Comparison of ENCODE assay signal across 8 mouse cellular contexts in the genomic region with DNA sequence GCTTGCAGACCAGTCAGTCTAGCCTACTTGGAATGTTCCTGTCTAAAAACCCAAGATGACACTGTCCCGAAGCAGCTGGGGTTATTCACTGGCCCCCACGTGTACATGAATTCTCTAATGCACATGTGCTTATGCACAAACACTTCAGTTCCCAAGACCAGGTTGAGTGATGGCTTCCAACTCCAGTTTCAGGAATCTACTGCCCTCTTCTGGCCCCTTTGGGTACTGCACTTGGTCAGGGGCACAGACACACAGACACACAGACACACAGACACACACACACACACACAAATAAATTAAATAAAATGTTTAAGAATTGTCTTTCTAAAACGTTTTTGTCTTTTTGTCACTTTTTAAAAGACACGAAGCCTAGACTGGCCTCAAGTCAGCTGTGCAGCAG.
DNase-seq lines count a peak whose midpoint lies in the region; ATAC-seq and TF ChIP-seq lines count a peak whose summit lies in the region.

No protein-coding gene starts in this region.

- no peaks in the 10 kb centered on the region for H3K27me3 ChIP-seq in forebrain, postnatal 0 days (ENCODE audit: insufficient read depth, low read length)
- H3K27me3 ChIP-seq in forebrain, embryonic 16.5 days (replicated peaks; ENCODE audit: control insufficient read depth, insufficient read depth, low read length), result no peaks in the 10 kb centered on the region
- no peaks in the 10 kb centered on the region for H3K27me3 ChIP-seq in liver, embryonic 14.5 days (ENCODE audit: control insufficient read depth, insufficient read depth, low read length)

- no peak for DNase-seq in forebrain, postnatal 0 days
- DNase-seq in right cerebral cortex, postnatal 4 days, result peak; percentile 42
- DNase-seq in right cerebral cortex, adult 18-20 months, result no peak
- no peak for DNase-seq in liver, embryonic 14.5 days (ENCODE audit: low read depth in 3 of 3, low spot score in 3 of 3)
- DNase-seq in thymus, postnatal 4 days, result peak; percentile 72
- DNase-seq in heart, adult 8-10 months (ENCODE audit: low spot score), result no peak

- no peak overlapping the region for H3K4me3 ChIP-seq in forebrain, postnatal 0 days (ENCODE audit: low read depth, low read length)
- H3K4me3 ChIP-seq in forebrain, embryonic 16.5 days (replicated peaks; ENCODE audit: low read length), result no peak overlapping the region
- H3K4me3 ChIP-seq in liver, embryonic 14.5 days (ENCODE audit: insufficient read depth in 1 of 2, low read depth in 2 of 2, low read length in 2 of 2), result no peak overlapping the region

- no peaks in the 10 kb centered on the region for H3K36me3 ChIP-seq in forebrain, postnatal 0 days (ENCODE audit: insufficient read depth)
- no peaks in the 10 kb centered on the region for H3K36me3 ChIP-seq in forebrain, embryonic 16.5 days (ENCODE audit: control insufficient read depth, insufficient read depth)
- no peaks in the 10 kb centered on the region for H3K36me3 ChIP-seq in liver, embryonic 14.5 days (replicated peaks; ENCODE audit: control insufficient read depth, insufficient read depth, low read depth)

- ATAC-seq in forebrain, postnatal 0 days, result no peak
- no peak for ATAC-seq in forebrain, embryonic 16.5 days
- no peak for ATAC-seq in liver, embryonic 14.5 days (ENCODE audit: insufficient read depth)
- ATAC-seq in monocyte, adult 5-6 weeks (replicated peaks; ENCODE audit: insufficient number of reproducible peaks, low FRiP score, low TSS enrichment, poor library complexity, severe bottlenecking), result no peak

- no peak overlapping the region for H3K4me2 ChIP-seq in forebrain, postnatal 0 days (ENCODE audit: low read depth)
- no peak overlapping the region for H3K4me2 ChIP-seq in forebrain, embryonic 16.5 days (ENCODE audit: low read length)
- H3K4me2 ChIP-seq in liver, embryonic 14.5 days (ENCODE audit: low read depth), result no peak overlapping the region

- no peaks in the 10 kb centered on the region for H3K9me3 ChIP-seq in forebrain, postnatal 0 days (ENCODE audit: low read length)
- no peaks in the 10 kb centered on the region for H3K9me3 ChIP-seq in forebrain, embryonic 16.5 days (ENCODE audit: control insufficient read depth, low read length)
- no peaks in the 10 kb centered on the region for H3K9me3 ChIP-seq in liver, embryonic 14.5 days (ENCODE audit: control insufficient read depth, low read length)

- no peaks in the 10 kb centered on the region for H3K4me1 ChIP-seq in forebrain, postnatal 0 days (ENCODE audit: insufficient read depth)
- H3K4me1 ChIP-seq in forebrain, embryonic 16.5 days (replicated peaks; ENCODE audit: control insufficient read depth, insufficient read depth, low read length), result no peaks in the 10 kb centered on the region
- 0 out of 4 replicates have a peak, but pooled peaks cover 0 to 1% of the 10 kb centered on the region in 2 experiments for H3K4me1 ChIP-seq in liver, embryonic 14.5 days (replicated peaks; ENCODE audit: control insufficient read depth in 2 of 2, insufficient read depth in 2 of 2, low read length in 1 of 2)

- 80% methylated on average over 4 of the region's 4 CpGs for WGBS in forebrain, postnatal 0 days
- 83% methylated on average over 4 of the region's 4 CpGs for WGBS in forebrain, embryonic 16.5 days
- WGBS in liver, embryonic 14.5 days (ENCODE audit: insufficient replicate concordance), result 47% methylated on average over 4 of the region's 4 CpGs

- TF ChIP-seq CTCF in forebrain, postnatal 0 days (IDR thresholded peaks at IDR 0.05; ENCODE audit: low read depth), result peak; percentile 63
- TF ChIP-seq CTCF in liver, embryonic 14.5 days (IDR thresholded peaks at IDR 0.05; ENCODE audit: low read depth), result peak; percentile 79

- H3K27ac ChIP-seq in forebrain, postnatal 0 days (ENCODE audit: low read depth, low read length), result no peak overlapping the region
- no peak overlapping the region for H3K27ac ChIP-seq in forebrain, embryonic 16.5 days (ENCODE audit: low read length)
- no peak overlapping the region for H3K27ac ChIP-seq in liver, embryonic 14.5 days

- TF ChIP-seq EP300 in liver, embryonic 14.5 days (IDR thresholded peaks at IDR 0.05; ENCODE audit: low read depth), result no peak

- no peak overlapping the region for H3K9ac ChIP-seq in forebrain, postnatal 0 days
- no peak overlapping the region for H3K9ac ChIP-seq in forebrain, embryonic 16.5 days (replicated peaks; ENCODE audit: low read depth, low read length)
- H3K9ac ChIP-seq in liver, embryonic 14.5 days (replicated peaks), result no peak overlapping the region

Comparison
In these comparisons a context has a peak if more than half of its experiments do, and no peak if none do; other contexts are left out.
1. DNase-seq: peak in right cerebral cortex, postnatal 4 days (single experiment) and thymus, postnatal 4 days (single experiment); none in forebrain, postnatal 0 days (single experiment), right cerebral cortex, adult 18-20 months (single experiment), liver, embryonic 14.5 days (0 of 3) and heart, adult 8-10 months (single experiment).